Mouse (Mus musculus) adrenal gland (tissue): ENCODE measurements at regions not wholly inside any gene's neighbourhood (a gene's known extent, or its start where the extent isn't known, plus 50 kb on each side); places are given as distances from the start of the nearest gene placed in this dataset.
"Not testable (repeated sequence)": the region's sequence is repeated elsewhere in the genome, so short reads cannot be mapped to it uniquely, and the experiment has no call there.

Experiments
- intact Hi-C: fragments of 180-260 bp; cut with DNase I; formaldehyde crosslinking; loops from one replicate; pipeline ENCODE4 v1.15.1; 2025

- intact Hi-C loops = no loop called here
Measured at GRCm38 (mm10) chr3:147680299-147680698, 828.1 kb downstream of the Ttll7 start.

- intact Hi-C loops = no loop called here
Measured at GRCm38 (mm10) chr3:147662572-147662971, 810.4 kb downstream of the Ttll7 start.

- intact Hi-C loops = no loop called here
Measured at GRCm38 (mm10) chr3:147652849-147653248, 800.7 kb downstream of the Ttll7 start.

- intact Hi-C loops = not testable (repeated sequence)
Measured at GRCm38 (mm10) chr3:147635486-147635885, 783.3 kb downstream of the Ttll7 start.

GRCm38 (mm10) chr3:147631151-147631550 lies 779.0 kb downstream of the Ttll7 start:
- intact Hi-C loops = no loop called here

GRCm38 (mm10) chr3:147583697-147584315 lies 731.6 kb downstream of the Ttll7 start:
- intact Hi-C loops = no loop called here

- intact Hi-C loops = no loop called here
Measured at GRCm38 (mm10) chr3:147571850-147572249, 719.7 kb downstream of the Ttll7 start.

- intact Hi-C loops = no loop called here
Measured at GRCm38 (mm10) chr3:147545329-147546006, 693.3 kb downstream of the Ttll7 start.

GRCm38 (mm10) chr3:147542285-147542684 lies 690.1 kb downstream of the Ttll7 start:
- intact Hi-C loops = no loop called here

- intact Hi-C loops = no loop called here
Measured at GRCm38 (mm10) chr3:147537584-147537983, 685.4 kb downstream of the Ttll7 start.

- intact Hi-C loops = no loop called here
Measured at GRCm38 (mm10) chr3:147532196-147532595, 680.0 kb downstream of the Ttll7 start.

GRCm38 (mm10) chr3:147531608-147532180 lies 679.5 kb downstream of the Ttll7 start:
- intact Hi-C loops = no loop called here
